Mouse (Mus musculus): ENCODE results near the gene Dhdds. TPM values are rescaled to one million over a fixed set of nuclear protein-coding genes. Genes with fewer than 3 reads are reported as not detected.

The Dhdds gene
- polyA plus RNA-seq, 1 experiment from 2014 or later, result 37.4 TPM

DNA sequence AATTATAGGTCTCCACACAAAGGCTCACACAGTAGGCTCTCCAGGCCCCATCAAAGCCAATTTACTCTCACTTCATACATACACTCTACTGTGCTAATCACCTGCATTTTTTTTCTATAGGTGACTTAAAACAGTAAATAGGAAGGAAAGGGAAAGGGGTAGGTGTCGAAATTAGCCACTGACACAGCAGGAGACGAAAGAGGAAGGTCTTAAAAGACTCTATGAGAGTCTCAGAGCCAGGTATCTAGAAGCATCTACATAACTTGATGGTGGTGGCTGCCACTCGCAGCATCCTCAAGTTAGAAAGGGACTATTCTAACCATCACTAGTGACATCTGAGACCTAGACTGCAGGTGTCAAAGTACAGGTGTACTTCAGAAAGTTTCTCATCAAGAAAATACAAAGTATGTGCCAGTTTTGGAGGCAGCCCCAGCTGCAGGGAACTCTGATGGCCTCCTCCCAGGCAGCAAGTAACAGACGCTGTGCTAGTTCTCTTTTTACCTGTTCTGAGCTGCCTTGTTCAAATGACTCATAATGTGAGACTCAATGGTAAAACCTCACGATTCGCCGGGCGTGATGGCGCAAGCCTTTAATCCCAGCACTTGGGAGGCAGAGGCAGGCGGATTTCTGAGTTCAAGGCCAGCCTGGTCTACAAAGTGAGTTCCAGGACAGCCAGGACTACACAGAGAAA, 22.6 kb downstream of the Dhdds start:
- 92% methylated on average over 10 of the region's 10 CpGs for WGBS
- Histone ChIP-seq H3K9me3 (ENCODE audit: control insufficient read depth, low read length) (no peaks in the 10 kb centered on the region), H3K27ac (replicated peaks in 1 of 2; ENCODE audit: control insufficient read depth in 1 of 2, insufficient read depth in 1 of 2, low read depth in 2 of 2, low read length in 2 of 2) (no peak overlapping the region), H3K4me1 (ENCODE audit: control insufficient read depth in 2 of 2, insufficient read depth in 2 of 2, low read length in 2 of 2) (peaks cover 13 to 16% of the 10 kb centered on the region in 2 experiments), H3K27me3 (ENCODE audit: control insufficient read depth, insufficient read depth, low read length) (no peaks in the 10 kb centered on the region), H3K36me3 (ENCODE audit: control insufficient read depth, insufficient read depth, low read length) (peaks cover 56% of the 10 kb centered on the region), H3K9ac (ENCODE audit: low read length) (no peak overlapping the region), H3K4me2 (ENCODE audit: low read length) (no peak overlapping the region), H3K4me3 (ENCODE audit: control insufficient read depth in 1 of 2, insufficient read depth in 1 of 2, low read depth in 1 of 2, low read length in 2 of 2) (no peak overlapping the region)
- no peak for ATAC-seq (ENCODE audit: insufficient number of reproducible peaks, insufficient read depth, low FRiP score, low read depth)

- Histone ChIP-seq H3K27ac (replicated peaks in 1 of 2; ENCODE audit: control insufficient read depth in 1 of 2, insufficient read depth in 1 of 2, low read depth in 2 of 2, low read length in 2 of 2) (no peak overlapping the region), H3K4me3 (ENCODE audit: control insufficient read depth in 1 of 2, insufficient read depth in 1 of 2, low read depth in 1 of 2, low read length in 2 of 2) (no peak overlapping the region), H3K36me3 (ENCODE audit: control insufficient read depth, insufficient read depth, low read length) (peaks cover 36% of the 10 kb centered on the region), H3K9me3 (ENCODE audit: control insufficient read depth, low read length) (no peaks in the 10 kb centered on the region), H3K4me1 (ENCODE audit: control insufficient read depth in 2 of 2, insufficient read depth in 2 of 2, low read length in 2 of 2) (peaks cover 8 to 10% of the 10 kb centered on the region in 2 experiments; a peak in 3 of 4 replicates), H3K4me2 (ENCODE audit: low read length) (no peak overlapping the region), H3K9ac (ENCODE audit: low read length) (no peak overlapping the region), H3K27me3 (ENCODE audit: control insufficient read depth, insufficient read depth, low read length) (no peaks in the 10 kb centered on the region)
- 76% methylated on average over 8 of the region's 8 CpGs for WGBS
- no peak for ATAC-seq (ENCODE audit: insufficient number of reproducible peaks, insufficient read depth, low FRiP score, low read depth)
These were observed 29.0 kb downstream of the Dhdds start for GRCm38 (mm10) chr4:133971741-133972140.

- Histone ChIP-seq H3K27me3 (ENCODE audit: control insufficient read depth, insufficient read depth, low read length) (no peaks in the 10 kb centered on the region), H3K4me3 (ENCODE audit: control insufficient read depth in 1 of 2, insufficient read depth in 1 of 2, low read depth in 1 of 2, low read length in 2 of 2) (no peak overlapping the region), H3K36me3 (ENCODE audit: control insufficient read depth, insufficient read depth, low read length) (peaks cover 40% of the 10 kb centered on the region), H3K9ac (ENCODE audit: low read length) (no peak overlapping the region), H3K4me1 (ENCODE audit: control insufficient read depth in 2 of 2, insufficient read depth in 2 of 2, low read length in 2 of 2) (peaks cover 11 to 19% of the 10 kb centered on the region in 2 experiments), H3K9me3 (ENCODE audit: control insufficient read depth, low read length) (no peaks in the 10 kb centered on the region), H3K4me2 (ENCODE audit: low read length) (no peak overlapping the region), H3K27ac (replicated peaks in 1 of 2; ENCODE audit: control insufficient read depth in 1 of 2, insufficient read depth in 1 of 2, low read depth in 2 of 2, low read length in 2 of 2) (no peak overlapping the region)
- WGBS, result 90% methylated on average over 13 of the region's 13 CpGs
- no peak for ATAC-seq (ENCODE audit: insufficient number of reproducible peaks, insufficient read depth, low FRiP score, low read depth)
These were observed 29.8 kb downstream of the Dhdds start for GRCm38 (mm10) chr4:133970876-133971275.

GRCm38 (mm10) chr4:133970196-133970595, 30.5 kb downstream of the Dhdds start:
- H3K4me1 ChIP-seq (ENCODE audit: control insufficient read depth in 2 of 2, insufficient read depth in 2 of 2, low read length in 2 of 2), result peaks cover 11 to 20% of the 10 kb centered on the region in 2 experiments
- no peaks in the 10 kb centered on the region for H3K27me3 ChIP-seq (ENCODE audit: control insufficient read depth, insufficient read depth, low read length)
- ATAC-seq (ENCODE audit: insufficient number of reproducible peaks, insufficient read depth, low FRiP score, low read depth), result no peak
- no peak overlapping the region for H3K9ac ChIP-seq (ENCODE audit: low read length)
- WGBS, result 45% methylated on average over 4 of the region's 4 CpGs
- H3K4me2 ChIP-seq (ENCODE audit: low read length), result no peak overlapping the region
- no peak overlapping the region for H3K27ac ChIP-seq (replicated peaks in 1 of 2; ENCODE audit: control insufficient read depth in 1 of 2, insufficient read depth in 1 of 2, low read depth in 2 of 2, low read length in 2 of 2)
- H3K36me3 ChIP-seq (ENCODE audit: control insufficient read depth, insufficient read depth, low read length), result peaks cover 45% of the 10 kb centered on the region
- no peaks in the 10 kb centered on the region for H3K9me3 ChIP-seq (ENCODE audit: control insufficient read depth, low read length)
- no peak overlapping the region for H3K4me3 ChIP-seq (ENCODE audit: control insufficient read depth in 1 of 2, insufficient read depth in 1 of 2, low read depth in 1 of 2, low read length in 2 of 2)

GRCm38 (mm10) chr4:133969114-133969770, 31.5 kb downstream of the Dhdds start:
- ATAC-seq (ENCODE audit: insufficient number of reproducible peaks, insufficient read depth, low FRiP score, low read depth), result no peak
- peaks cover 49% of the 10 kb centered on the region for H3K36me3 ChIP-seq (ENCODE audit: control insufficient read depth, insufficient read depth, low read length)

DNA sequence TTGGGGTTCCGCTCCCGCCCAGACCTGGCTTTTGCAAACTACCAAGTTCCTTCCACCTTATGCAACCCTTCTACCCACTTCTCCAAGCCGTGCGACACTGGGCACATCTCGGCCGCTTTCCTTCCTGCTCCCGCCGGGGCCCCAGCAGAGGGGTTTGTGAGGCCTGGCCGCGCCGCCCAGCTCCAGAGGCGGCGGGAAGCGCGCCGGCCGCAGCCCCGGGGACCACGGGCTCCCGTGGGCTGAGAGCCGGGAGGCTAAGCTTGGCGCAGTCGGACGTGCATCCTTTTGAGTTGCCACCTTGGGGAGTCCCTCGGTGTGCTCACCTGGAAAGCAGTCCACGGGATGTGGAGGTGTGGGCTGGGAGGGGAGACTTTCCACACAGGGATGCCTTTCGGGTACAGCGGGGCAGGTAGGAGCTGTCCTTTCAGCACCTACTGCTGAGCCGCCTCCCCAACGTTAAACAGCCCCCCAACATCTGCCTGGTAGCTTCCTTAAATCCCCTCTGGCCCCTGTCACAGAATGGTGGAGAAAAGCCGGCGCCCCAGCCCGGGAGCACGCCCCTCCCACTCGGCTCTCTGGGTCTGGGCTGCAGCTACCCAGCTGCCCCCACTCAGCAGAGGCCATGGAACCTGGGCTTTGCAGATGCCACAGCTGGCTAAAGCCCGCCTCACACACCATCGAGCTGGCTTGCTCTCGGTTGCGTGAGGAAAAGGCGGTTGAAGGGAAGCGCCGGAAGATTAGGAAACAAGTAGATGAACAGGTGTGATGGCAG, 32.4 kb downstream of the Dhdds start, which contains the start of gene Hmgn2:
Gene Hmgn2, minus strand, starts transcription at position 501 of the 772 bp plus-strand sequence.
- ATAC-seq (ENCODE audit: insufficient number of reproducible peaks, insufficient read depth, low FRiP score, low read depth), result peak; percentile 48
- no peaks in the 10 kb centered on the region for H3K9me3 ChIP-seq (ENCODE audit: control insufficient read depth, low read length)
- H3K27ac ChIP-seq (replicated peaks in 1 of 2; ENCODE audit: control insufficient read depth in 1 of 2, insufficient read depth in 1 of 2, low read depth in 2 of 2, low read length in 2 of 2), result peak within 1 kb of the TSS; percentile 99
- H3K9ac ChIP-seq (ENCODE audit: low read length), result peak within 1 kb of the TSS; percentile 98
- peak within 1 kb of the TSS; percentile 98 for H3K4me2 ChIP-seq (ENCODE audit: low read length)
- peaks cover 58% of the 10 kb centered on the region for H3K36me3 ChIP-seq (ENCODE audit: control insufficient read depth, insufficient read depth, low read length)
- WGBS, result under 1% methylated on average over 42 of the region's 42 CpGs
- H3K27me3 ChIP-seq (ENCODE audit: control insufficient read depth, insufficient read depth, low read length), result no peaks in the 10 kb centered on the region
- peak within 1 kb of the TSS; percentile 79 to 97 for H3K4me3 ChIP-seq (ENCODE audit: control insufficient read depth in 1 of 2, insufficient read depth in 1 of 2, low read depth in 1 of 2, low read length in 2 of 2)
- peaks cover 11 to 20% of the 10 kb centered on the region in 2 experiments for H3K4me1 ChIP-seq (ENCODE audit: control insufficient read depth in 2 of 2, insufficient read depth in 2 of 2, low read length in 2 of 2)

More at GRCm38 (mm10) chr4:133969114-133969770, 31.5 kb downstream of the Dhdds start:
- peak overlapping the region; percentile 98 for H3K4me2 ChIP-seq (ENCODE audit: low read length)
- WGBS, result 62% methylated on average over 8 of the region's 8 CpGs
- no peak overlapping the region for H3K27ac ChIP-seq (replicated peaks in 1 of 2; ENCODE audit: control insufficient read depth in 1 of 2, insufficient read depth in 1 of 2, low read depth in 2 of 2, low read length in 2 of 2)
- H3K27me3 ChIP-seq (ENCODE audit: control insufficient read depth, insufficient read depth, low read length), result no peaks in the 10 kb centered on the region
- no peaks in the 10 kb centered on the region for H3K9me3 ChIP-seq (ENCODE audit: control insufficient read depth, low read length)
- H3K9ac ChIP-seq (ENCODE audit: low read length), result peak overlapping the region; percentile 98
- H3K4me1 ChIP-seq (ENCODE audit: control insufficient read depth in 2 of 2, insufficient read depth in 2 of 2, low read length in 2 of 2), result peaks cover 11 to 20% of the 10 kb centered on the region in 2 experiments
- no peak overlapping the region; a peak in 1 of 4 replicates for H3K4me3 ChIP-seq (ENCODE audit: control insufficient read depth in 1 of 2, insufficient read depth in 1 of 2, low read depth in 1 of 2, low read length in 2 of 2)

GRCm38 (mm10) chr4:133967866-133968149, 32.9 kb downstream of the Dhdds start:
- peaks cover 11 to 20% of the 10 kb centered on the region in 2 experiments for H3K4me1 ChIP-seq (ENCODE audit: control insufficient read depth in 2 of 2, insufficient read depth in 2 of 2, low read length in 2 of 2)
- peak overlapping the region; percentile 98 for H3K4me2 ChIP-seq (ENCODE audit: low read length)
- H3K27ac ChIP-seq (replicated peaks in 1 of 2; ENCODE audit: control insufficient read depth in 1 of 2, insufficient read depth in 1 of 2, low read depth in 2 of 2, low read length in 2 of 2), result peak overlapping the region; percentile 99
- no peaks in the 10 kb centered on the region for H3K27me3 ChIP-seq (ENCODE audit: control insufficient read depth, insufficient read depth, low read length)
- no peaks in the 10 kb centered on the region for H3K9me3 ChIP-seq (ENCODE audit: control insufficient read depth, low read length)
- peak overlapping the region; percentile 79 to 97 for H3K4me3 ChIP-seq (ENCODE audit: control insufficient read depth in 1 of 2, insufficient read depth in 1 of 2, low read depth in 1 of 2, low read length in 2 of 2)
- peak overlapping the region; percentile 98 for H3K9ac ChIP-seq (ENCODE audit: low read length)
- under 1% methylated on average over 27 of the region's 29 CpGs for WGBS
- ATAC-seq (ENCODE audit: insufficient number of reproducible peaks, insufficient read depth, low FRiP score, low read depth), result peak; percentile 83
- H3K36me3 ChIP-seq (ENCODE audit: control insufficient read depth, insufficient read depth, low read length), result peaks cover 61% of the 10 kb centered on the region

All from heart, embryonic 14.5 days (tissue).